Mouse (Mus musculus): ENCODE results near the gene Usp53.
"Not testable (repeated sequence)": the region's sequence is repeated elsewhere in the genome, so short reads cannot be mapped to it uniquely, and the experiment has no call there.

The Usp53 gene

DNA sequence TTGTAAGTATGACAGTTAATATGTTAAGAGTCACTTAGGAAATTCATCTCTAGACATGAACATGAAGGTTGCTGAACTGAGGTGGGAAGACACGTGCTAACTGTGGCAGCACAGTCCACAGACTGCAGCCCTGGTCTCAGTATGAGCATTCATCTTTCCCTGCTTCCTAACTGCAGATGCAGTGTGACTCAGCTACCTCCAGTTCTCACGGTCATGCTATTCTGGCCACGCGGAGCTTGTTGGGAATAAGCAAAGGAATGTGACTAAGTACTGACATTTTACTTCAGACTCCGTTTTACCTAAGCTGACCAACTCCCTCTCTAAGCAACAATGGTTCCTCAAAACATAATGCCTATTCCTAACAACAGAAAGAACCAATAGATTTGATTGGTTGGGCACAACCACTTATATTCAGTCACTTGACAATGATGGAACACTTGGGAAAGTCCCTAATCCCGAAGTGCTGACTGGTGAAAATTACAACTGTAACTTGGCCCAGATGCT, 40.9 kb downstream of the Usp53 start:
- no peak for DNase-seq (ENCODE audit: low spot score)

DNA sequence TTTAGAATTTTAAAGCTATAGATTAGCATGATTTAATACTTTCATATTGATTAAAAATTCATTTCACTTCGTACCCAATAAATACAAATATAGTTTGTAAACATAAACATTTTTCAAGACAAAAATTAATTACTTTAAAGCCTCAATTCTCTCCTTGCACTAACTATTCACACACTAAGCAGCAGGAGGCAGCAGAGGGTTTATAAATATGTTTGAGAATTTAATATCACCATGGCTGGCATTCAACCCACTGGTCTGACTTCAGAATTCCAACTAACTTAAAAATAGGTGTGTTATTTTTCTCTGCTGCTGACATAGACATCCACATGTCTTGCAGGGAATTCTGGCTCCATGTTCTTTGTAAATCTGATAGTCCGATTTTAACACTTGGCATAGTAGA, 45.1 kb downstream of the Usp53 start:
- peak; percentile 77 for DNase-seq (ENCODE audit: low spot score)

DNA sequence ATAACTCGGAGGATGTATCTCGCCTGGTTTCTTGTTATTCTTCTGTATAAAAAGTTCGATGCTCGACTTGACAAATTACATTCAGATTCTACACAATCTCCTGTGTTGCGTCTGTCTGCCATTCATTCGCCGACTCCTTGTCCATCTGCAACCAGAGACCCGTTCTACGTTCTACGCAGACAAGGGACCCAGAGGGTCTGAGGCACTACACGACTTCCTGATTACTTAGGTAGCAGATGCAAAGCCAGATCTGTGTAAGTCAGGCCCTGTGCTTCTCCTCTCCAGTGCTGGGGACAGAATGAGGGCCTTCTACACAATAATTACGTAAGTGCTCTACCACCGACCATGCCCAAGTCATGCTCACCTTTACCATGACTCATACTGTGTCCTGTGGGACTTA, 47.1 kb downstream of the Usp53 start:
- DNase-seq (ENCODE audit: low spot score) = not testable (repeated sequence)

DNA sequence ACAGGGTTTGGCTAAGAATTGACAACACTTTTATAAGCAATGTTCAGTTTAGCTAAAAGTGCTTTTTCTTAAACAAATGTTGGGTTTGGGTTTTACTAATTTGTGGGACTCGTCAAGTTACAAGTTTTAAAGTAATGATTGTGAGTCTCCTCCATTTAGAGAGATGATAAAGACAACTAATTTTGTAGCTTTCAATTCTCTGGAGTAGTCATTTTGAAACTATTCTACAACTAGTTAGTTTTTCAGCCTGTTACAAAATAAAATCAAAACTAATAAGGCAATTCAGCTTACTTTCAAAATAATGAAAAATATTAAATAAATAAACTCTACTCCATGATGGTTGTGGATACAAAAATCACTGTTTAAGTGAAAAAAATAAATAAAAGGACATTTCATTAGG, 51.8 kb downstream of the Usp53 start:
- DNase-seq (ENCODE audit: low spot score) = no peak

DNA sequence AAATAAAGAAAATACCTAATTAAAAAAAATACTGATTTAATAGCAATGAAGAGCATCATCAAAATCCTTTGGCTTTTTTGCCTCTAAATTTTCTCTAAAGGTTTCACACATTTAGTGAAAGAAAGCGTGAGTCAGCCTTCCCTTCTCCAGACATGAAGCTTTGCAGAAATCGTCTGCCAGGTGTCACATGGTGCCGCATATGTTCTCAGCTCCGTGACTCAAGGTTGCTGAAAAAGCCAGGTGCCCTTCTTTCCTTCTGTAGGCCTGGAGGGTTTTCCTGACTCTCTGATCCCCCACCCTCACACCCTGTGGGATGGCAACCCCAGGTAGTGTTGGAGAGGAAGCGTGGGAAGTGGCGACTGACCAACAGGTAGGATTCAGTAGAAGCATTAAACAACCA, 54.6 kb downstream of the Usp53 start:
- DNase-seq (ENCODE audit: low spot score) = no peak

DNA sequence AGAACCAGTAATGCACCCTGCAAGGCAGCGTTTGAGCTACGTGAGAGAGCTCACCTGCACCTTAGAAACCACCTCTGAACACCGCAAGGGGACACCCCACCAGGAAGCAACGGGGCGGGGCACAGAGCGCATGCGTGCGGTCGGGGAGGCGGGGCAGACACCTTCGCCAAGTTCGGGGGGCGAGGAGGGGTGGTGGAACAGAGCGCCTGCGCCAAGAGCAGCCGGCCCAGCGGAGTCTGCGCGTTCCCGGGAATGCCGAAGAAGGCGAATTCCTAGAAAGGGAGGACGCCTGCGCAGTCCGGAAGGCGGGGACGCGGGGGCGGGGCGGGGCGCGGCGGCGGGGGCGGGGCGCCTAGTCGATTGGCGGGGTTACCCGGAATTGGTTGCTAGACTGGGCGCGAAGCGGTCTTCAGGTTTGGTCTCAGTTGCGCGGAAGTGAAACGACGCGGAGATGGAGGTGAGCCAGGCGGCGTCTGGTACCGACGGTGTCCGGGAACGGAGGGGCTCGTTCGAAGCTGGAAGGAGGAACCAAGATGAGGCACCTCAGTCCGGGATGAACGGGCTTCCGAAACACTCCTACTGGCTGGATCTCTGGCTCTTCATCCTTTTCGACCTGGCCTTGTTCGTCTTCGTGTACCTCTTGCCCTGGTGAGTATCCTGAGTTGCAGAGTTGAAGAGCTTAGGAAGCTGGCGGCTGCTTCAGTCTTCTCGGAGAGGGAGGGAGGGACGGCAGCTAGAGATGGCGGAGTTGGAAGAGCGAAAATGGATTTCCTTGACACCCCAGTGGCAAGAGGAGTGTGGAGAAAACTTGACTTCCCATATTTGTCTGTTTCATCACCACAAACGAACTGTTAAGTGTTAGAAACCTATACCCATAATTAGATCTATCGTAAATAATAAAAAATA, 60.0 kb downstream of the Usp53 start, which contains the start of gene 1810037I17Rik:
TSS of gene 1810037I17Rik (plus strand) at position 195 of the 906 bp plus-strand sequence.
- peak; percentile 95 for DNase-seq (ENCODE audit: low spot score)

DNA sequence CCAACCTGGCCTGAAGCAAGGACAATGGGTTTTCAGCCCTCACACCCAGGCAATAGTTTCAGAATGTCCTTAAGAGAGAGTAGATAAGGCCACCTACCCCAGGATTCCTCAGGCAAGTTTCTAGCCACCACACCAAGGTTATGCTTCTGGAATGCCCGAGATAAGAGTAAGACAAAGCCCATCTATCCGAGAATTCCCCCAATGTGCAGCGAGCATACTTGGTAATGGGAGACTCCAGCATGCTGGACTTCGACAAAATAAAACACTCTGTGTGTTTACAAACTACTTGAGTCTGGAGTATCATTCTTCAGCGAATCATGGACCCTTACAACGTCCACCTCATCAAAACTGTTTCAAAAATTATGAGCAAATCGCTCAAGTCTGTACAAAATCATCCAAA, 61.2 kb downstream of the Usp53 start:
- peak; percentile 7 for DNase-seq (ENCODE audit: low spot score)

DNA sequence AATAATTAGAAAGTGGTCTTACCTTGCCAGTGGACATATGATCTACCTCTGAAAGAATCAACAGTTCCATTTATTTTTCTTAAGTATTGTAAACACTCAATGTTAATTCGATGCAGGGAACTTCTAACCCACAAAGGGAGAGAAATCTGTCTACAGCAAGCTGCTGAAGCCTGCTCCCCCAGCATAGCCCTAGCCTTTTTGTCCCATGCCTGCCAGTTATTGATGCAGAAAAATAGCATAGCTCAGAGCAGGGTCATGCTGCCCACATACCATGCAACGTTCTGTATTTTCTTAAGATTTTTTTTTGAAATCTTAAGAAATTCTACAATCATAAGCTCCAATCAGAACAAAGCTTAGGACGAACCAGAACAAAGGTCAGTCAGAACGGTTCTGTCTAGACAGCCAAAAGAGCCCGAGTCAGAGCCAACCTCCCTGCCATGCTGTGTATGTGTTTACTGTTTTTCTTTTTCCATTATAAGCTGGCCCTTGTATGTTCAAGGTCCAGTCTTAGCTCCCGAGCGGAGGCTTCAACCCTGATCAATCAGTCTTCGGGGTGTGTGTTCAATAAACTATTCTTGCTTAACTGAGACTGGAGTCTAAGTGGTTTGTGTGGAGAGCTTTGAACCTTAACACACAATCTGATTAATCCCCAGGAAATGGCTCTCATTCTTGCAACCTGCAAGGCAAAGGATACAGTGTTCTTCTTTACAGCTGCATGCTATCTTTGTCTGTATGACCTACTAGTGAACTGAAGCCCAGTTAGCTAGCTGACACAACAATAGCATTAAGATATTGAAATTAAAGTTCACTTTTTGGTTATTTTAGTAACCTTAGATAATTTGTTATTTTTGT, 62.4 kb downstream of the Usp53 start:
- no peak for DNase-seq (ENCODE audit: low spot score)

DNA sequence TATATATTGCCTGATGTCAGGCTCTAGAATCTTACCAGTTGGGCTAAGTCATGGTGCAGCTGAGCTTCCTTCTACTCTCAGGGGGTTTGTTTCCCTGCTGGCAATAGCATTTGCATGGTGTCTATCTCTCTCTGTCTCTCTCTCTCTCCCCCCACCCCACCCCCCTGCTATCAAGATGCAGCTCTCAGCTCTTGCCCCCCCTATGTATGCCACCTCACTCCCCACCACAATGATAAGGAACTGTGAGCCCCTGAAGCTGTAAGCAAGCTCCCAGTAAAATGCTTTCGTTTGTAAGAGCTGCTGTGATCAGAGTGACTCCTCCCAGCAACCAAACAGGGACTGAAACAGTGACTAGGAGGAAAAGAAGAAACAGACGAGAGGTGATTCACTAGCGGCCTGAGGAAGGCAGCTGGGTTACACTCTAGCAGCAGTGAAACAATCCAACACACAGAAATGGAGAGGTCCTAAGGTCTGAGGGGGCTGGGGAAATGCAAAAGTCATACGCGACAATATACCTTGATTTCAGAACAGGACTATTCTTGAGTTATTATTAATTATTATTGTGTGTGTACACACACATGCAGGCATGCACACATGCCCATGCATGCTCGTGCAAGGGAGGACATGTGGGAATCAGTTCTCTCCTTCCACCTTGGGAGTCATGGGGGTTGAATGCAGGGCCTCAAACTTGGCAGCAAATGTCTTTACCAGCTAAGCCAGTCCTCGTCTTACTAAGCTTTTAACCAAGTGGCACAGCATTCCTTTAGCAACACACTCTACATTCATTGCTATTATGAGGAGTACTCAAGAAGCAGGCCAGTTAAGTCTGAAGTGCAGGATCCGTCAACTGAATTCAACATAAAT, 63.5 kb downstream of the Usp53 start:
- no peak for DNase-seq (ENCODE audit: low spot score)

DNA sequence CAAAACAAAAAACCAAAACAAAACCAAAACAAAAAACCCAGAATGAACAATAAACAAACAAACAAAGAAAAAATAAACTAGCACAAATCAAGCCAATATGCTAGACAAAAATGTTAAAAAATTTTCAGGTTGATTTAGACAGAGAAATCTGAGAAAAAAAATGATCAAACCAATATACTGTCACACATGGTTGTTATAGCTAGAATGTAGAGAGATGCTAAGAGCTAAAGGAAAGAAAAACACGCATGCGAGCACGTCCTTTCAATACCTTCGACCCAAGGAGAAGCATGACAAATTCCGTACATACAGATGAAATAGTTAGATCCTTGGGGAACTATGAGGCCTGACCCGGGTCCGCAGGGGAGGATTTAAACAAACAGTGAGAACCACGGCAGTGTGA, 65.0 kb downstream of the Usp53 start, which contains the start of gene Gm10959:
TSS of gene Gm10959 (minus strand) at position 101 of the 400 bp plus-strand sequence.
- no peak for DNase-seq (ENCODE audit: low spot score)

DNA sequence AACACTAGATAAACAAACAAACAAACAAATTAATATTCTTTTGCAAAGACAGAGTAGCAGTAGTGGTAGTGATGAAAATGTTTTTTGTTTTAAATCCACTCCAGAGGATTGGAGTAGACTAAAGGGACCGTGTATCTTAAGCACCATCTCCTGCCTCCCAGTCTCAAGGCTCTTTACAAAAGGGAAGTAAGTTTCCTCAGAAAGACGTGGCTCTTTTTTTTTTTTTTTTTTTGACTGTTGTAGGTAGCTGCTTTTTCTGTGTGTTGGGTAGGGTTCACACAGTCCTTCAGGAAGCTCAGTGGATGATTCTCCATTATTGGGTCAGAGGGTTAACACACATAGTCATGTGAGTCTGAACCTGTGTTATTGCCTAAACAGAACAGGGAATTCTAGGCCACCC, 65.6 kb downstream of the Usp53 start:
- no peak for DNase-seq (ENCODE audit: low spot score)

DNA sequence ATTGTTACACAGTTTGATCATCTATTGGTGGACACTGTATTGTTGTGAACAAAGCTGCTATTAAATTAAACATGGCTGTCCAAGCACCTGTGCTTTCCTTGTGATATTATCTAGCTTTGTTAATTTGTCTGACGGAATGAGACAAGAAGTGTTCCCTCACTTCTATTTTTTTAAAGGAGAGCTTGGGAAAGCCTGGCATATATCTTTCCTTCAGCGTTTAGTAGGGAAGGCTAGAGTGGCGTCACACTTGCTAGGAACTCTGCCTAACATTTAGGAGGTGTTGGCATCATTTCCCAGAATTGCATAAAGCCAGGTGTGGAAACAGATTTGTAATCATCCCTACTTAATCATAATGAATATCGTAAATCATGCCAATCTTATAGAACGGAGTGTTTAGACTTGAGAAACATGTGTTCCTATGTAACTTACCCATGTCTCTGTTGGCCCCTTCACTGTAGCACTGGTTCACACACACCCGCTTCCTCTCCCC, 68.1 kb downstream of the Usp53 start:
- DNase-seq (ENCODE audit: low spot score) = no peak

DNA sequence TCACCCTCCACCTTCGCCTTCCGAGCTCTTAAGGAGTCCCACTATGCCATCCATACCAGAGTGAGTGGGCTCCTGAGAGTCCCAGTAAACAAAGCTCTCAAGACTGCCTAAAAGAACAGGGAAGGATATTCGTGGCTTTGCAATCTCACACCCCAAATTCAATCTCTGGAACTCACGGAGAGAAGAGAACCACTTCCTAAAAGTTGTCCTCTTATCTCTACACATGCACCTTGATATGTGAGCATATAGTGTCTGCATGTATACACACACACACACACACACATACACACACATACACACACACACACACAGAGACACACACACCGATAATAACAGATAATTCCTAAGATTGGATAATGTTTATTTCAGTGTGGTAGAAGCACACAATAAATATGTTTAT, 68.8 kb downstream of the Usp53 start:
- no peak for DNase-seq (ENCODE audit: low spot score)

DNA sequence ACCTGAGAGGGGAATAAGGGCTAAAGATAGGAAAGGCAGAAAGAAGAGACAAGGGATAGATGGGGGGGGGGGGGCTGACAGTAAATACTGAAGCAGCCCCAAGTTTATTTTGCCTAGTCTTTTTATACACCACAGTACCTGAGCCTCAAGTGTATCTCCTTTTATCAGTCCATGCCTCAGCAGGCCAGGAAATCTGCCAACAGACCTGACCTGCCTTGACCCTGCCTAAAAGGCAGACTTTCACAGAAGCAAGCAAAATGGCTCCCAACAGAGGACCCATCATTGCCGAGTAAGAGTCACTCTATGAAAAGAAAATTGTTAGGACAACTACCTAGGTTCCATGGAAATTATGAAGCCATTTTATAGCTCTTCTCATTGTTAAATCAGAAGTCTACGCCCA, 76.5 kb downstream of the Usp53 start:
- DNase-seq (ENCODE audit: low spot score) = no peak

DNA sequence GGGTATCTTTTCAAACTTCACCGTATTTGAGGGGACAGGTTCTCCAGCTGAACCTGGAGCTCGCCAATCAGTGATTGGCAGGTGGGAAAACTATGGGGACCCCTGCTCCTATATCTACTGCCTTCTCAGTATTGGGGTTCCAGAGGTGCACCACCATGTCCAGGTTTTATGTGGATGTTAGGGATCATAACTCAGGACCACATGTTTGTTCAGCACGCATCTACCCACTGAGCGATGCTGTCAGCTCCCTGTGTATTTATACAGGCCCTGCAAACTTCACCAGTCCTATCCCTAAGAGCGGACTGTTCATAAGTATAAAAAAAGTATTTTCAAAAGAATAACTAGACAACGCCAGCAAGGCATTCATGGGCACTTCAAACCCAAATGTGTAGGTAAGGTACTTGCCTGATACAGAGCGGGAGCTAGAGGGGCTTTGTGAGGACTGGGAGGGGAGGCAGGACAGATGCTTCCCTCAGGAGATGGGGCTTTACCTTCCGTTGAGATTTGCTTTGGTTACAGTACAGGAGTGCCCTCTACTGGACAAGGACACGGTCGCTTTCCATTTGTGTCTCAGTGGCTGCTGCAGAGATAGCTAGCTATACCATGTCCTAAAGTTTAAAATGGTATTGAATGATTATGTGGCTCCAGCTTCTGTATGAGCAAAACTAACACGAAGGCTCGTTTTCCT, 80.4 kb downstream of the Usp53 start:
- DNase-seq (ENCODE audit: low spot score) = peak; percentile 86

DNA sequence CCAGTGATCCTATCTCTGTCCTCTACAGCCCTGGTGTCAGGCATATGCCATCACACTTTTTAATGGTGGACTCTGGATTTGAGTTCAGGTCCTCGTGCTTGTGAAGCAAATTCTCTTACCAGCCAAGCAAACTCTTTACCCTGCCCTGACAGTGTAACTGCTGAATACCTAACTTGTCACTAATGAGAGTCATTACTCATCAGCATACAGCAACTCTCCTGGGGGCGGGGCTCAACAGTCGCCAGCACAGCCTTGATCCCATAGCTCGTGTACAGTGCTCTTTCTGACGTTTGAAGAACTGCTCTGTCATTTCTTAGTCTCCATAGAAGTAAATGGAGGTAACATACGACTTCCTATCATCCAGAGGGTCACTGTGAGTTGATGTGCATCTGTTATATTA, 86.1 kb downstream of the Usp53 start:
- no peak for DNase-seq (ENCODE audit: low spot score)

DNA sequence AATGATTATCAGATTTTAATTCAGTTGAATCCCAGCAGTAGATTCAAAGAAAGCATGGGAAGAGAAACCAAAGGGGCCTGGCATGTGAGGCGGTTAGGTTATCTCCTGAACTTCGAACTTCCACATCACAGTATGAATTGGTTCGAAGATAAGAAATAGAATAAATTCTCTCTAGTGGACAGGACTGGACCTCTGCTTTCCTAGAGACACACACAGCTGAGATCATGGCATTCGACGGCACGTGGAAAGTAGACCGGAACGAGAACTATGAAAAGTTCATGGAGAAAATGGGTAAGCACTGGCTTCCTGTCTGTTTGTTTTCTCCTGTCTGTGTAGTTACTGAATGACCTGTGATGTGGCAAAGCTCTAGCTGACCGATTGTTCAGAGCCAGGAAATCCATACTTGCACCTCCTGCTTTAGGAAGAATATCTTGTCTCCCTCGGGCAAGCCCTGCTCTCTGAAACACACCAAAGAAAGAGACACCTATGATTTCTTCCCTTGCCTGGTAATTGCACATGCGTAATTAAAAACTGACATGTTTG, 89.0 kb downstream of the Usp53 start:
- no peak for DNase-seq (ENCODE audit: low spot score)

DNA sequence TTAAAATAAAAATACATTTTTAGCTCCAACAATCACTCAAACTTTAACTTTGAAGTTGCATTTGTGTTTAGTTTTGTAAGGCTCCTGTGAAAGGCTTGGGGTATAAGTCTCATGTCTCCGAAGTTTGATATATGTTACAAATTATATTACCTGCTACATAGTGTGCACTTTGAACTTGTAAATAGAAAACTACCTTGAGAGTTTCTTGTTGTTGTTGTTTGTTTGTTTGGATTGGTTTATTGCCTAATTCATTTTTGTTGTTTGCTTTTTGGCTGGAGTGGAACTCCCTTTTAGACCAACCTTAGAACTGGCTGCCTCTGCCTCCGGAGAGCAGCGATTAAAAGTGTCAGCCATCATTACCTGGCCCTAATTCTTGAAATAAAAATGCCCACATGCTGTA, 89.5 kb downstream of the Usp53 start, which contains the start of gene Fabp2:
TSS of gene Fabp2 (plus strand) at position 301 of the 400 bp plus-strand sequence.
- DNase-seq (ENCODE audit: low spot score) = no peak

DNA sequence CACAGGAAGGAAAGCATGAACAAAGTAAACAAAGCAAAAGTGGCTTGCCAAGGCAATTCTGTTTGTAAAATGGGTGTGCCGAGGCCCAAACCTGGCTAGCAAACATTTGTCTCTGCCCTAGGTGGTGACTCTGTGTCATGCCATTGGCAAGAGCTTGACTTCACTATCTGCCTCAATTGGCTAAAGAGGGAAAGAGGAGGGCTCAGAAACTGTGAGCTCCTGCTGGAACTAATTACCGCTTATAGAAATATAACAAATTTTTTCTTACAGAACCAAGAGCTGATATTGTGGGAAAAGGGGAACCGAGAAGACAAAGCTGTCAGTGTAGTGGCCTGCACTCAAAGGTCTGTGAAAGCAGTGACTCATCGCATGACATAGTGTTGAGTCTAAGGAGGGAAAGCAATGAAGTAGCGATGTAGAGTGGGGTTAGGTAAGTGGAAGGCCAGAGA, 95.9 kb downstream of the Usp53 start:
- no peak for DNase-seq (ENCODE audit: low spot score)

DNA sequence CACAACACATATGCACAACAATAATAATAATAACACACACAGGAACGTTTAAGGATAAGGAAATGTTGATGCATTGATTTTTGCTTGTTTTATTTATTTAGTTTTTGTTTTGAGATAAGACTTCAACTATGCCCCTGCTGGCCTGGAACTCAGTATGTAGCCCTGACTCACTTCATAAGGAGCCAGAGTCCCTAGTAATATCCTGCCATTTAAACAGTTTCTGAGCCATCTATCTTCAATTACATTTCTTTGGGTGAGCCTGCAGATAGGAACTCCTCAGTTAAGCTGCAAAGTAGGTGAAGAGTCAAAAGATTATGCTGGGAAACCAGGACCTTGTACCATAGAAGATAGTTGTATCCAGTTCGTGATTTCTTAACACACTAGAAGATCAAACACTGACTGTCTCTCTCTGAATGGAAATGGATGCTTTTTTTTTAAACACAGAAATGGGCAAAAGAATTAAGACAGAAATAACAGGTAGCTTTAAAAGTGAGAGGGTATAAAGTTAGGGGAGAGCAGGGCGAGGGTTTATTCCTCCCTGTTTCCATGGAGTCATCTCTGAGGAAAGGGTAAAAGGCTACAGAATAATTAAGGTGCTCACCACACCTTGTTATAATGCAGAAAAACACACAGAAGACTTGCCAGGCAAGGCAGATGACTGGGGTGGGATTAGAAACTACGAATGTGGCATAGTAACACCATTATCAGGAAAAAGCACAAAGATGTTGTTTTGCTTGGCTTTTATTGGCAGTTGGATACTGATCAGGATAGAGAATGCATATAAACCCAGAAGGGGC, 96.6 kb downstream of the Usp53 start:
- no peak for DNase-seq (ENCODE audit: low spot score)
